Mouse (Mus musculus) WW6 (cell line): ENCODE measurements around the gene Lair1.
"Not testable (repeated sequence)": the region's sequence is repeated elsewhere in the genome, so short reads cannot be mapped to it uniquely, and the experiment has no call there.

Experiments used
- DNase-seq: peaks from one replicate; pipeline ENCODE4 v3.0.0-alpha.2; 2013; ENCODE audit warnings: low read depth, low spot score

The Lair1 gene

DNA sequence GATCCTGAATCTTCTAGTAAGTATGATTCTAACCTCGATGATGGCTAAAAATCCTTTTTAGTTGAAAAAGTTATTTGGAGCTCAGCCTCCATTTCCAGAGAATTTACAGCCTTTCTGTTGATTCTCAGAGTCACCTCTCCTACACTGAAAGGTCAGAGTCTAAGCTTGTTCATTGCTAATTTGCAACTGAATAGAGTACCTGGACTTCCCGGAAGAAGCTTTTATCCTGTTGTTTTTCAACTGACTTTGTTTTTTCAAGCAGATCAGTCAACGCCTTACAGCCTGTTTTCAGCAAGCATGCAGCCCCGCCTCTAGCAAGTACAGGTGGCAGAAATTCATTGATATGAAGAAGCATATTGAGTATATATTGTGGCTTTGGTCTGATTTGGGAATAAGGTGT is 59.0 kb downstream of the Lair1 start:
- DNase-seq, result not testable (repeated sequence)

DNA sequence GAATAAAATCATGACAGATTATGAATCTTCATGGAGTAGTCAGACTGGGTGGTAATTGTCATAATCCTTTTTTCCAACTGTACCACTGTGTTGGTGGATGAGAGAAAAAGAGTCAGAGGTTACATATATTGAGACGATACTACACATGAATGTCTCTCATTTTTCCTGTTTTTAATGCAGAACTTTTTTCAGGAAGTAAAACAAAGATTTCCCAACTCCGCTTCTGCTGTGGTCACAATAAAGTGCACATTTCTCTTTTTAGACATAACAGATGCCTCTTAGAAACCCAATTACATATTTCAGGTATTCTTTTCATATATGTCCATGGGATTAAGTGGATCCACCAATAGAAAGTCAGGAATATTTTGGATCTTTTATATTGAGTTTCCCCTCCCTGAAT is 101.0 kb downstream of the Lair1 start:
- no peak for DNase-seq

DNA sequence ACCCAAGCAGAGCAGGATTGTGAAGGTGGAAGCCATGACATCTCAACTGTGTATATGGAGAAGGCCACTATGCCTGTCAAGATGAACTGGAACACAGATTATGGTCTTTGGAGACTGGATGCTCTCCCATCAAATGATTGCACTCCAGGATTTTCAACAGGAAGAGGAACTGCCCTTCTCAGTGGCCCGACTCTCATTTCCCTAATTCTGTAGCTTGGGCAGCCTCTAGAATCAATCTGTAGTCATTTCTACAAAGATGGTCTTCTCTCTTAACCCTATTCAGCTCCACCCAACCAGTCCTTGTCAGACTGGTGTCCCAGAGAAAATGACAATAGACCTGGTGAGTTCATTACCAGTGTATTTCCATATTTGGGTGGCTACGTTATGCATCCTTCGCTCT is 105.6 kb downstream of the Lair1 start:
- no peak for DNase-seq
